Mouse (Mus musculus) urinary bladder, postnatal 25 days (tissue): ENCODE data around the gene Klhl10.

Experiments used
- DNase-seq: peaks from one replicate; pipeline ENCODE4 v3.0.0; 2022; ENCODE audit warnings: low spot score

The Klhl10 gene

DNA sequence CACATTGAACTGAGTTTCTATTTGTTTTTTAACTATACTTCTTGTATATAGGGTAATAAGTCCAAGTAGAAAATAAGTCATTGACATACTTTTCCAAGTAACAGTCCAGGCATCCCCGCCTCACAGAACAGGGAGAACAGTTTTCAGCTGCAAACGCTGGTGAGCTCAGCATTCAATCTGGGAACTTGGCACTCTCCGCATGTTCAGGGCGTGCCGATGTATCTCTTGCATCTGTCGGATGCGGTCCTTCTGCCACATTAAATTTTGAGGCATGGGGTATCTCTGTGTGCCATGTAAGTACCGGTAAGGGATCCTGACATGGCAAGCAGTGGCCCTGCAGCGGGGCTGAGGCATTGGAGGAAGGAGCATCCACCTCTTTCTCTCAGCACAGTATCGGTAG is 21.0 kb downstream of the Klhl10 start:
- DNase-seq: no peak

DNA sequence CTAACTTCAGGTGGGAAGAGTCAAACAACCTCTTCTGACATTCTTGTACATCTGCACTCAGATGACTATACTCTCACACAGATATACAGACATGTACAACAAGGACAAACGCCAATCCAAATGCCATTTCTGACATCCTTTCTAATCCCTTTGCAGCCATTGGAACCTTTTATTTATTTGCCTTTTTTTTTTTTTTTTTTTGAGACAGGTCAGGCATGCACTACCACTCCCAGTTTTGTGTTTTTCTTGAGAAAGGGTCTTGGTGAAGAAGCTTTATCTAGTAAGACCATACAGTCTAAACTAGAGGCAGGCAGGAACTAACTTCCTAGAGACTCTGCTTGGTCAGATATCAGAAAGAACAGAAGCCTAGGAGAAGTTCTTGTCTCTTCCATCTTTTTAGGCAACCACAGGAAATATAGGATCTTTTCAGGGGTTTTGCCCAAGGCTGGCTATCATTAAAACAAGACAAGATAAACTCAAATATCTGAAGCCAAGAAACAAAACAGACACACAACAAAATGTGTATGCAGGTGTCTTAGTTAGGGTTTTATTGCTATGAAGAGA is 23.6 kb downstream of the Klhl10 start:
- DNase-seq: no peak

DNA sequence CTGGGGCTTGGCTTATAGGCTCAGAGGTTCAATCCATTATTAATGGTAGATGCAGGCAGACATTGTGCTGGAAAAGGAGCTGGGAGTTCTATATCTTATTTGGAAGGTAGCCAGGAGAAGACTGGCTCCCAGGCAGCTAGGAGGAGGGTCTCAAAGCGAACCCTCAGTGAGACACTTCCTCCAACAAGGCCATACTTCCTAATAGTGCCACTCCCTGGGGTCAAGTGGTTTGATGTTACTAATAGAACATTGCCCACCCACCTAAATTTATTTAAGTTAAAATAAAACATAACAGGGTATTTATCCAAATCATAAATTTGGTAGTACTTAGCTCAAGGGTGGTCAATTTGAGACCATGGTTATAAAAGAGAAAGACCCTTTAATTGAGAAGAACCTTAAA is 24.1 kb downstream of the Klhl10 start:
- DNase-seq: no peak

DNA sequence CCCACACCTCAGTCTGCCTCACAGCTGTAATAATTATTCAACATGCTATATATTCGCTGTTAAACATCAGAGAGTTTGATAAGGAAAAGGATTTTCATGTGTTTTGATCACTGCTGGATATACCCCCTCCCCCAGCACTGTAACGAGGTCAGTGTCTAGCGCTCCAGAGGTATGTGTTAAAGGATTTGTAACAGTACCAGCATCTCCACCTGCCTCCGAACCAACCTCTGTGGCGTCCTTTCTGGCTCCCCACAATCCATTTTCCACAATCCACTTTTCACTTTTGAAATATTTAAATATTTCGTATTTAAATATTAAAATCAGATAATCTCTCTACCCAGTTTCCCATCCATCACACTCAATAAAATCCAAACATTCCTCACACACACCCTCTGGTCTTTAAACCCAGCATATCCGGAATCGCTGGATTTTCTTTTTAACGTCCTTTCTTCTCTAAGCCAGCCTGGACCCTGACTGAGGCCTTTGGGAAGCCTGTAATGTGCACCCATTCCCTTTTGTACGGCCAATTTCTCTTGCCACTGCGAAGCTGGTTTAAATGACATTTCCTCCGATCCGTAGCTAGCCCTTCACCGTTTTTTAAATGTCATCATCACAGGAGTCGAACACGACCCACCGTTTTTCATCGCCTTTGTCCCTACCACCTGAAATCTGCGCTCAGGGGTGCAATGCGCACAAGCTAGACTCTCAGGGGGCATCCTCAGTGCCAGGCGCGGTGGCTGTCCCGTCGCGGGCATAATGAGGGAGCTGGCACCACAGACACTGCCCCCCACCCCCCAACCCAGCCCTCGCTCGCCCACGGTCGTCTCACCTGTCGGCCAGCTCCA is 29.9 kb downstream of the Klhl10 start:
- no peak for DNase-seq

DNA sequence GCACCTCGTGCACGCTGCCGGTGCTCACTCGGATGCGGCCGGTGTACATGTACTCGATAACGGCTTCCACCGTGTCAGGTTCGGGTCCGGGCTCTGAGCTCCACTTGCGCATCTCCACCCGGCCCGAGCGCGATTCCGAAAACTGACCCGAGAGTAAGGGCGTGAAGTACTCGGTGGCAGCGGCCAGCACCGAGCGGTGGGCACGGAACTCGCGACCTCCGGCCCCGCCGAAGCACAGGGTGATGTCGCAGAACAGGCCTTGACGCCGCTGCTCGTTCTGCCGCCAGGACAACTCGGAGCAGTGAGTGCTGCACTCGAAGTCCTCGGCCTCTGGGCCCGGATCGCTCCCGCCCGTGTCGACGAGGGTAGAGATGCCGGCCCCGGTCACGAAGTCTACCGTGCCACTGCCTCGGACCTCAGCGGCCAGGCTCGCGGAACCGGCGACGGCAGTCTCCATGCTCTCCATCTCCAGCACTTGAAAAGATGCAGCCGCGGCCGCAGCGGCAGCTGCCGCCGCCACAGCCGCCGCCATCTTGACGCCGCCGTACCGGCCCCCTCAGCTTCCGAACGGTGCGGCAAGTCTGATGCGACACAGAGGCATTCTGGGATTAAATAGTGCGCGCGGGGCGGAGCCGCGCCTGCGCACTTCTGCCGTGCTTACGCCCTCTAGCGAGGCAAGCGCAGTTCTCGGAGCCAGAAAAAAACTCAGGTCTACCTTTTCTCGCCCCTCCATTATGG is 30.6 kb downstream of the Klhl10 start, which contains the start of gene Klhl11:
Gene Klhl11 (minus strand): TSS at position 545 of the 738 bp plus-strand sequence.
- peak; percentile 88 for DNase-seq

DNA sequence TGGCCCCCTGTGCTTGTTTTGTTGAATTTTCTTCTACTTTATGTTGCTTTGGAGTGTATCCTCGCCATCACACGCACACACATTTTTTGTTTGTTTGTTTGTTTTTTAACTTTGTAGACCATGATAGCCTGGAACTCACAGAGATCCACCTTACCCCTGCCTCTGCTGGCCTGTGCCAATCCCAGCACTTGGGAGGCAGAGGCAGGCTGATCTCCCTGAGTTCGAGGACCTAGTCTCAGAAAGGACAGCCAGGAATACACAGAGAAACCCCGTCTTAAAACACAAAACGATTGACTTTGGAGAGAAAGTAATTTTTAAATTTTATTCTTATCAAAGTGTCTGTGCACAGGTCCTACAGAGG is 31.2 kb downstream of the Klhl10 start:
- no peak for DNase-seq

DNA sequence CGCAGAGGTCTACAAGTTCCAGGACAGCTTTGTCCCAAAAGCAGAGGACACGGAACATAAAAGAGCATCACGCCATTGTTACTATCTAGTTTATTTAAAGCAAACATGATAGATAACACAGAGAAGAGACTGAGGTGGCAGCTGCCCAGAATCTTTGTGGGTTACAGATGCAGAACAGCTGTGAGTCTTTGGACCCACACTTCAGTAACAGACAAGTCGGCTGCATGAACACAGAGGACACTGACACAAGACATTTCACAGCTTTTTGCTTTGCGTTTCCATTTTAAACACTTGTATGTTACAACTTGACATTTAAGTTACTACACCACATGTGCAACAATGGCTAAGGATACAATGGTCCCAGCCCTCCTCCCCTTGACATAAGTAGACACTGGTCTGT is 34.6 kb downstream of the Klhl10 start:
- DNase-seq: no peak

DNA sequence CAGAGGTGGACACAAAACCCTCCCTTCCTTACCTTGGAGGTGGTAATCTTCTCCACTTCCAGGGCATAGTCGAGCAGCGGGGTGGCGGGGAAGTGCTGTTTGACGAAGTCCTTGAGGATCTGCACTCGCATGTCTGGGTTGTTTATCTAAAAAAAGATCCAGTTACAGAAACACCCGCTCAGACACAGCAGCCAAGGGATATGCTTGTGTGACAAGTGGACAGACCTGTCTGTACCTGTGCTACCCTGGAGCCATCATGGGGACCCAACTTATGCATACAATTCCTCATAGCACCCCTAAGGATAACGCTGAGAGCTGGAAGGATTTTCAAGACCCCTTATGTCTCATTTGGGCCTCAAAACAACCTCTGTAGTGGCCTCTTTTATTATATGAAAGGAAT is 37.4 kb downstream of the Klhl10 start:
- no peak for DNase-seq

DNA sequence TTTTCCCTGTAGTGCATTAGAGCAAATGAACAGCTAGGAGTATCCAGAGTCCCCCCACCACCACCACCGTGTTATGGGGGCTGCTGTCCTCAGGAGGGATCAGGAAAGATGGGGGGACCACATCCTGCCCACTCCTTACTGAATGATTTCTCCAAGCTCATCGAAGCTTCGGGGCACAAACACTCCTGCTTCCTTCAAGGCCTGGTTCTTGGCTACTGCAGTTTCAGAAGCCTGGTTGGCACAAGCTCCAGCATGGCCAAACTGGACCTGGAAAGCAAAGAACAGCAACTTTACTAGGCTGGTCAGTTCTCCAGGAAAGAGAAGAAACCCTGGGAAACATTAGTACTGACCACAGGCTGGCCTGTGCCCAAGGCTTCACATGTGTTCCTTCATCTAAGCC is 42.7 kb downstream of the Klhl10 start:
- no peak for DNase-seq

DNA sequence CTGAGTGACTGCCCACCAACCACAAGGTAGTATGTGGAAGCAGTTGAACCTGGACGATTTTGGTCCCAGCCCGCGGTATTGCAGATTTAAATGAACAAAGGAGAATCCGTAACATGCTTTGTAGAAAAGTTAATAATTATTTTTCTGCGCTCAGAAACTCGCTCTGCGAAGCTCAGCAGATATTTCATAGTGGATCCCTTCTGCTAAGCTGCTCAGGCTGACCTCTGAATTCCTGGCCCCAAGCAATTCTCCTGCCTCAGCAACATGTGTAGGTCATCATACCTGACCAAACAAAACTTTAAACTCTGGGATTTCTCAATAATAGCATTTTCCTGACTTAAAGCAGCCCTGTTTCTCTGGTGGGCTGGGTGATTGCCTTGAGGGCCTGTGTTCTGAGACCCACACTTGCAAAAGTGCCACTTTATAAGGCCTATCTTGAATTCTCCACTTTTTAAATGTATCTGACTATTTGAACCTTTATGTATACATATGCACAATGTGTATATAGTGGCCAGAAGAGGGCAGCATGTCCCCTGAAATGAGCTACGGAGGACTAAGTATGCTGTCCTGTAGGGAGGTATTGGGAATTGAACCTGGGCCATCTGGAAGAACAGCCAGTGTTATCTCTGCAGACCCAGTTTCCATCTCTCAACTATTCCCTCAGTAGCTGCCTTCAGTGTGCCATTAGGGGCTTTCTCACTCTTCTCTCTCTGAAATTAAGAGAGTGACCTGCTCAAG is 44.3 kb downstream of the Klhl10 start:
- DNase-seq: no peak

DNA sequence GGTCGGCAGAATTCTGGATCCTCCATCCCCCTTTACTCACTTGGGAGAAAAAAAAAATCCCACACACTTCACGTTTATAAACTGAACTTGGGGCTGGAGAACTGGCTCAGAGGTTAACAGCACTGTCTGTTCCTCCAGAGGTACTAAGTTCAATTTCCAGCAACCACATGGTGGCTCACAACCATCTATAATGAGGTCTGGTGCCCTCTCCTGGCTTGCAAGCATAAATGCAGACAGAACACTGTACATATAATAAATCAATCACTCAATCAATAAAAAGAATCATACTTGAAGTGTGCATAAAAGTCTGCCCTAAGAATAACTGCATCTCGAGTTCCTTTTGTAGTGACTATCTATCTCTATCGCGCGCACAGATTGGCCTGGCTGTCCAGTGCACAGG is 49.2 kb downstream of the Klhl10 start:
- DNase-seq: no peak

DNA sequence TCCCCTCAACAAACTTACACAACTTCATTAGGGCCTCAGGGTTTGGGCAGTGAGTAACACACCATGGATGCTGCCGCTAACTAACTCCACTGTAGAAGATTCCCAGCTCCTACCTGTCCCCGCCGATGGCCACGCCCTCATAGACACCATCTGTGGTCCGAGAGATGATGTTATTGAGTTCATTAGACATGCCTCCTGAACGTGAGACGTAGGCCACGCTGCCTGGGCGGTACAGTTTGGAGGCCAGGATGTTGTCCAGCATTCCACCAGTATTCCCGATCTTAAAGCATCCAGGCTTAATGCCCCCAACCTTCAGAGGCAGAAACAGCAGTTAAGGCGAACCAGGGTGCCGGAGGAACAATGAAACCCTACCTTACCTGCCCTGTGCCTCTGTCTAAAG is 52.1 kb downstream of the Klhl10 start:
- DNase-seq: no peak

DNA sequence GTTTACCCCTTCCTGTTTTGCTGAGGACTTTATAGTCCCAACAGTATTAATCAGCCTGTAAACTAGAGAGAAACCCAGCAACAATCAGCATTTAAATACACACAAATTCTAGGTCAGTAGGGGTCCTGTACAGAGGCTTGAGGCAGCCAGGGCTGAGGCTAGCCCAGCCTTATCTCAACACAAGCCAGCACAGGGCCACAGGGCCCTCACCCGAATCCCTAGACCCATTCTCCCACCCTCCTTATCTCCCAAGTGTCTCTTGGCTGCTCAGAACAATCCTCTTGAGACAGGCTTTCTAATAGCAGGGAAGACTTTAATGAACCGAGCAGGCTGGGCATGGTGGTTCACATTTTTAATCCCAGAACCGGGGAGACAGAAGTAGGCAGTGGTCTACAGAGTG is 58.5 kb downstream of the Klhl10 start:
- DNase-seq: no peak

DNA sequence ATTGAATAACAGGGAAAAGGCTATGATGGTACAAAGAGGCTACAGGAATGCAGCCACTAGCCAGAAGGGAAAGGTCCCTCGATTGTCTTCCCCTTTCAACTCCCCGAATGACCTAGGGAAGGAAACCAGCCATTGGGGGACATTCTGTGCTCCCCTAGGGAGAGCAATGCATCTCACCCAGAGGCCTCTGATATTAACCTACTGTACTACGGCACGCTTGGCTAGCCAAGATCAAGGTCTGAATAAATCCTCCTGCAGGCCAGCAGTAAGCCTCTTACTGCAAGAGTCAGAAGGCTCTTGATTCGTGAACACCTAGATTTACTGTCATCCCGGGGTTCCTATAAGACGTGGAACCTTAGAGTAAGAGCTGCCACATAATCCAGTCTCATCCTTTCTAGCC is 58.9 kb downstream of the Klhl10 start:
- DNase-seq: no peak

DNA sequence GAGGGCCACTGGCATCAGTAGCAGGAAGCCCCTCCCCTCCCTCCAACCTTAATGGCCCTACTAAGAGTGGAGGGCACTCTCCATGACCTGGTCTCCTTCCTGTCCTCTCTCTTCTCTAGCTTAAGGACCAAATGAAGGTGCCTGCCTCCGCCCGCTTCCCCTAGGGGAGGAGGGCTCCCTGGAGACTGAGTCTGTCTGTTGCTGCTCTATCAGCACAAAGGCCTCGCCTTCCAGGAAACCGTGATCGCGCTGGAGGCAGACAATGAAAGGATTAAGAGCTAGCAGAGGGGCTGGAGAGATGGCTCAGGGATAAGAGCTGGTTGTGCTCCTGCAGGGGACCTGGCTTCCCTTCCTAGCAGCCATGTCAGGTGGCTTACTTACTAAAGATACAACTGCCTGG is 59.6 kb downstream of the Klhl10 start:
- DNase-seq: no peak

DNA sequence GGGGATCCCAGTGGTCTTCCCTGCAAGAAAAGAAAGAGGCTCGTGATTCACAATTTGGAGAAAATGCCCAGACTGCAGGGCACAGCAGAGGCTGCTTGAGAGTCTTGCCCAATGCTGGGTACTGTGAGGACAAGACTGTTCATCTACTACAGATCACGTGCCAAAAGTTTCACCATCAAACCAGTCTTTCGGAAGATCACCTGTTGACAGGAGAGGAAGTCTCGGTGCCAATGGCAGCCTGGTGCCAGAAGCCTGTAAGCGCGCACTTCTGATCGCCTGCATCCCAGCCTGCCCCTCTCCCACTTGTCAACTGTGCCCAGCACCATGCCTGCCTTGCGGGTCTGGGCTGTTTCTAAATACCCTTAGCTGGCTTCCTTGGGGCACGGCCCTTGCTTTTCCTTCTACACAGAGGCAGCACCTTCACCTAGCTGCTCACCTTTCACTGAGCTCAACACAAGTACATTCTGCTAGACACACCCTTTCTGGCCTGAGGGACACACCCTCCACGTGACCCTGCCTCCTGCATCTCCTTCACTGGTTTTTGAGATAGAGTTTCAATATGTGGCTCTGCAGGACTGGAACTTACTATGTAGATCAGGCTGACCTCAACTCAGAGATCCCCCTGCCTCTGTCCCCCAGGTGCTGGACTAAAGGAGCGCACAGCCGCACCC is 63.4 kb downstream of the Klhl10 start:
- DNase-seq: no peak

DNA sequence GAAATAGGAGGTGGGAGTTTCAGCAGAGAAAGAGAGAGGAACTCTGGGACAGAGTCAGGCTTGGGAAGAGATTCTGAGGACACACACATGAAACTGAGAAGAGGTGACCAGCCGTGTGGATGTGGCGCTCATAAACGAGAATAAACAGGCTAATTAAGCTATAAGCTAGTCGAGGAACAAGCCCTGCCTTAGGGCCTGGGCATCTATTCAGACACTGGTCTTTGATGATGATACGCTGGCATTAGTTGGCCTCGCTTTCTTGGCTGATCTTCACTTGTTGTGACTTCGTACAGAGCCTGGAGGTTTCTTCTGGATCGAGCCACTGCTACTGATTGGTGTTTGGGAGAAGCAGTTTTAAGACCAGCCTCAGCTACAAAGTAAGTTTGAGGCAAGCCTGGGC is 64.3 kb downstream of the Klhl10 start:
- DNase-seq: no peak
